Mouse (Mus musculus): ENCODE measurements around the gene 3110082I17Rik. TPM values are rescaled to one million over a fixed set of nuclear protein-coding genes. Genes with fewer than 3 reads are reported as not detected.

The 3110082I17Rik gene
- total and polyA plus RNA-seq, 3 experiments, result 41.2 to 100.0 (median 46.9) TPM

- Histone ChIP-seq H3K36me3 (replicated peaks in 1 of 2; ENCODE audit: control insufficient read depth in 1 of 2, insufficient read depth in 1 of 2, low read length in 1 of 2) (peaks cover 4 to 74% of the 10 kb centered on the region in 2 experiments), H3K4me2 (ENCODE audit: insufficient read depth, low read depth, poor library complexity, severe bottlenecking) (no peak overlapping the region), H3K4me1 (ENCODE audit: control insufficient read depth in 1 of 2, insufficient read depth in 2 of 2) (peaks cover 4 to 25% of the 10 kb centered on the region in 2 experiments; a peak in 3 of 4 replicates), H3K9me3 (replicated peaks; ENCODE audit: low read length) (no peaks in the 10 kb centered on the region), H3K27me3 (replicated peaks) (no peaks in the 10 kb centered on the region), H3K9ac (ENCODE audit: insufficient read depth, low read depth) (no peak overlapping the region), H3K27ac (ENCODE audit: insufficient read depth, low read depth) (no peak overlapping the region), H3K79me2 (replicated peaks; ENCODE audit: control insufficient read depth, extremely low read depth, insufficient read depth, poor library complexity, severe bottlenecking) (no peaks in the 10 kb centered on the region), H3K4me3 (replicated peaks in 1 of 3; ENCODE audit: low read depth in 2 of 3, low read length in 2 of 3, poor library complexity in 1 of 3) (no peak overlapping the region)
- dilution Hi-C loops (cut with MboI; ENCODE audit: extremely low pct_ligation_motif_present, extremely low pct_unique_long_range_greater_than_20kb, low sequenced_read_pairs) (no loop called here), in situ Hi-C loops (cut with MboI; ENCODE audit: low pct_ligation_motif_present, low pct_unique_long_range_greater_than_20kb, low sequenced_read_pairs) (no loop called here)
- DNase-seq (ENCODE audit: extremely low read depth), result no peak
- TF ChIP-seq MYC (IDR thresholded peaks at IDR 0.05; ENCODE audit: low read depth, low read length), result no peak
- TF ChIP-seq ZC3H11A (IDR thresholded peaks at IDR 0.05; ENCODE audit: low read depth, low read length), result no peak
- no peak for TF ChIP-seq EP300 (IDR thresholded peaks at IDR 0.05; ENCODE audit: low read length)
- no peak for TF ChIP-seq MAZ (IDR thresholded peaks at IDR 0.05; ENCODE audit: low read depth, low read length)
- no peak for TF ChIP-seq POLR2A (IDR thresholded peaks at IDR 0.05; ENCODE audit: low read depth, low read length)
- no peak for TF ChIP-seq ZMIZ1 (IDR thresholded peaks at IDR 0.05; ENCODE audit: low read depth, low read length)
- no peak for TF ChIP-seq MXI1 (IDR thresholded peaks at IDR 0.05; ENCODE audit: low read depth, low read length)
- no peak for TF ChIP-seq HCFC1 (IDR thresholded peaks at IDR 0.05; ENCODE audit: low read depth, low read length)
- no peak for TF ChIP-seq JUND (conservative IDR thresholded peaks at IDR 0.05; ENCODE audit: low read depth, low read length)
- TF ChIP-seq ETS1 (conservative IDR thresholded peaks at IDR 0.05; ENCODE audit: low read depth, low read length), result no peak
- no peak for TF ChIP-seq RAD21 (IDR thresholded peaks at IDR 0.05; ENCODE audit: low read depth, low read length)
- no peak for TF ChIP-seq USF2 (conservative IDR thresholded peaks at IDR 0.05; ENCODE audit: low read depth, low read length)
Measured at GRCm38 (mm10) chr5:139449161-139449791, 11.1 kb downstream of the 3110082I17Rik start.

- no peaks in the 10 kb centered on the region for H3K79me2 ChIP-seq (replicated peaks; ENCODE audit: control insufficient read depth, extremely low read depth, insufficient read depth, poor library complexity, severe bottlenecking)
- H3K27me3 ChIP-seq (replicated peaks), result no peaks in the 10 kb centered on the region
- no peak overlapping the region for H3K9ac ChIP-seq (ENCODE audit: insufficient read depth, low read depth)
- H3K36me3 ChIP-seq (replicated peaks in 1 of 2; ENCODE audit: control insufficient read depth in 1 of 2, insufficient read depth in 1 of 2, low read length in 1 of 2), result peaks cover 4 to 67% of the 10 kb centered on the region in 2 experiments
- no peak overlapping the region for H3K4me3 ChIP-seq (replicated peaks in 1 of 3; ENCODE audit: low read depth in 2 of 3, low read length in 2 of 3, poor library complexity in 1 of 3)
- DNase-seq (ENCODE audit: extremely low read depth), result no peak
- no peak for TF ChIP-seq NELFE (IDR thresholded peaks at IDR 0.05; ENCODE audit: low read depth, low read length)
- TF ChIP-seq ELF1 (IDR thresholded peaks at IDR 0.05; ENCODE audit: low read depth, low read length), result no peak
- TF ChIP-seq E2F4 (IDR thresholded peaks at IDR 0.05; ENCODE audit: insufficient replicate concordance, low read depth, low read length), result no peak
- TF ChIP-seq CTCF (conservative IDR thresholded peaks at IDR 0.05 in 1 of 2, IDR thresholded peaks at IDR 0.05 in 1 of 2; ENCODE audit: low read depth in 2 of 2, low read length in 2 of 2), result no peak
- no peak for TF ChIP-seq KAT2A (IDR thresholded peaks at IDR 0.05; ENCODE audit: insufficient replicate concordance, low read length)
- TF ChIP-seq MAZ (IDR thresholded peaks at IDR 0.05; ENCODE audit: low read depth, low read length), result no peak
- TF ChIP-seq ZKSCAN1 (IDR thresholded peaks at IDR 0.05; ENCODE audit: borderline replicate concordance, low read depth, low read length), result no peak
- TF ChIP-seq SIN3A (IDR thresholded peaks at IDR 0.05; ENCODE audit: low read length), result no peak
- no peak for TF ChIP-seq MAFK (IDR thresholded peaks at IDR 0.05; ENCODE audit: insufficient replicate concordance, low read length)
- TF ChIP-seq JUND (conservative IDR thresholded peaks at IDR 0.05; ENCODE audit: low read depth, low read length), result no peak
- no peak overlapping the region for H3K27ac ChIP-seq (ENCODE audit: insufficient read depth, low read depth)
- in situ Hi-C loops (cut with MboI; ENCODE audit: low pct_ligation_motif_present, low pct_unique_long_range_greater_than_20kb, low sequenced_read_pairs), result no loop called here
- dilution Hi-C loops (cut with MboI; ENCODE audit: extremely low pct_ligation_motif_present, extremely low pct_unique_long_range_greater_than_20kb, low sequenced_read_pairs), result no loop called here
- H3K9me3 ChIP-seq (replicated peaks; ENCODE audit: low read length), result no peaks in the 10 kb centered on the region
- H3K4me2 ChIP-seq (ENCODE audit: insufficient read depth, low read depth, poor library complexity, severe bottlenecking), result no peak overlapping the region
- peaks cover 4 to 18% of the 10 kb centered on the region in 2 experiments; a peak in 3 of 4 replicates for H3K4me1 ChIP-seq (ENCODE audit: control insufficient read depth in 1 of 2, insufficient read depth in 2 of 2)
Measured at GRCm38 (mm10) chr5:139448025-139448424, 12.3 kb downstream of the 3110082I17Rik start.

All from CH12.LX (cell line).